Mouse (Mus musculus) spleen, postnatal 36 days (tissue): ENCODE measurements at regions not wholly inside any gene's neighbourhood (a gene's known extent, or its start where the extent isn't known, plus 50 kb on each side); places are given as distances from the start of the nearest gene placed in this dataset.

ENCODE experiments used
- DNase-seq, 2 experiments: peaks; one replicate each; pipeline ENCODE4 v3.0.0; 2022; ENCODE audit warnings: low spot score in 2 of 2, mixed read lengths in 1 of 2

DNA sequence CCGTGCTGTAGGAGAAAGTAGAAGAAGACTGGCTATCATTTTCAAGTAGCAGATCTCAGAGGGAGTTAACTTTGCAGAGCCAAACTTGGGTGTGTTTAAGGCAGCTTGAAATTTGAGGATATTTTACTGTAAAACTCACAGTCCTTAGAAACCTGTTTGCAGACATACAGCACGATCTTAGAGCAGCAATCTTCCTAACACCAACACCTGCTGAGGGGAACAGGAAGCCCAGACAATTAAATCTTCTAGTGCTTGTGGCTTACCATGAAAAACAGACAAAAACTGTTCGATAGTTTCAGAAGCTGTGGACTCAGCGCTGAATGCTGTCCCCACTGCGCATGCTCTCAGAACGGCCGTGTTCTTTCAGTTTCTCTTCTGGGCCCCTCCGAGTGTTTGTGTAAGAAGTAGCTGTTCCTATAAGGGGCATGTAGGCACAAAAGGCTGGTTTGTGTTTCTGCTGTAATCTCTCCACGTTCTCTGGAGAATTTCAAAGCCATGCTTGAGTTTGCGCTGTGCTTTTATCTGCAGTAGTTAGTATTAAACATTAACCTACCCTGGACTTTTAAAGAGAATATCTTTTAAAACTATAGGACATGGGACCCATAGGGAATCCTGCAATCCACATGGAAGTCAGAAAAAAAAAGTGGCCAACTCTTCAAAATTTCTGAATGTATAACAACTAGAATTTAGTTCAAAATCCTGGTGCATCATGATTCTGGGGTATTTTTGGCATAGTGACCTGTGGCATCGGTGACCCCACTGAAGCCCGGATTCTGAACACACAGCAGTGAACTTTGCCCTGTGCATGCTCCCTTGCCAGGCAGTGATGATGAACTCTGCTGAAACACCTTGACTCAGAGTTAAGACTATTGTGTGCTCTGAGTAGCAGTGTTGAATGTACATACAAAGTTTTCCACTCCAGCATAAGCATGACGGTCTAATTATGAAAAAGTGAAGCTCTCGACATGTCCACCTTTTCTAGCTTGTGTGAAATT lies 584.4 kb downstream of the Etnk1 start:
- DNase-seq, result peak; percentile 70

GRCm38 (mm10) chr6:143757462-143757861 lies 590.4 kb downstream of the Etnk1 start:
- DNase-seq, result no peak

- DNase-seq, result no peak
Measured at GRCm38 (mm10) chr6:143768115-143768514, 601.1 kb downstream of the Etnk1 start.
